Mouse (Mus musculus) midbrain, embryonic 13.5 days (tissue): Measurements from ENCODE around the gene Slc25a29. TPM values are rescaled to one million over a fixed set of nuclear protein-coding genes. Genes with fewer than 3 reads are reported as not detected.

ENCODE experiments used
- ATAC-seq: fragments of 200-750 bp; cut with Nextera tagmentation; 2 replicates; pipeline ENCODE4 v1.8.0; 2017; ENCODE audit warnings: mild to moderate bottlenecking, moderate TSS enrichment, moderate library complexity
- H3K27ac ChIP-seq: fragments of 300-500 bp; sonication (generic); 2 replicates; pipeline ENCODE4 v1.5.1; 2015; ENCODE audit warnings: inconsistent platforms, mild to moderate bottlenecking, moderate library complexity
- H3K27me3 ChIP-seq: fragments of 300-500 bp; sonication (generic); 2 replicates; pipeline ENCODE4 v1.6.1; 2015; ENCODE audit warnings: mild to moderate bottlenecking, inconsistent platforms
- H3K36me3 ChIP-seq: fragments of 300-500 bp; sonication (generic); 2 replicates; pipeline ENCODE4 v1.6.1; 2015; ENCODE audit warnings: mild to moderate bottlenecking, inconsistent platforms
- H3K4me1 ChIP-seq: fragments of 300-500 bp; sonication (generic); replicated peaks from 2 replicates; pipeline ENCODE4 v1.6.1; 2015; ENCODE audit warnings: inconsistent platforms
- H3K4me2 ChIP-seq: fragments of 300-500 bp; sonication (generic); replicated peaks from 2 replicates; pipeline ENCODE4 v1.6.1; 2015; ENCODE audit warnings: moderate library complexity, mild to moderate bottlenecking, inconsistent platforms
- H3K4me3 ChIP-seq: fragments of 300-500 bp; sonication (generic); replicated peaks from 2 replicates; pipeline ENCODE4 v1.5.1; 2015; ENCODE audit warnings: mild to moderate bottlenecking, inconsistent platforms
- H3K9ac ChIP-seq: fragments of 300-500 bp; sonication (generic); replicated peaks from 2 replicates; pipeline ENCODE4 v1.6.1; 2015; ENCODE audit warnings: mild to moderate bottlenecking, inconsistent platforms
- H3K9me3 ChIP-seq: fragments of 300-500 bp; sonication (generic); 2 replicates; pipeline ENCODE4 v1.6.1; 2016; ENCODE audit warnings: mild to moderate bottlenecking, inconsistent platforms
- WGBS: fragments of 180-500 bp; shearing (Covaris S2); methylation state at CpG from one replicate; pipeline ENCODE4 v1.1.7; 2015; 5-methylcytosine and 5-hydroxymethylcytosine counted together
- polyA plus RNA-seq: library from polyadenylated mRNA; unstranded; fragments of >200 nt; fragmentation: Nextera tagmentation; extraction: Ambion mirVana; gene quantifications from 2 replicates; pipeline ENCODE4 v1.2.1, GENCODE M21; 2015

Gene Slc25a29
- polyA plus RNA-seq, 1 experiment from 2014 or later, result 18.8 TPM

GRCm38 (mm10) chr12:108833408-108833807 lies 2.3 kb downstream of the Slc25a29 start:
- H3K36me3 ChIP-seq, result peaks cover 3% of the 10 kb centered on the region; the same call in 1 of the 2 replicates
- H3K9ac ChIP-seq, result peak overlapping the region; percentile 10; the same call in 1 of the 2 replicates
- H3K4me2 ChIP-seq, result no peak overlapping the region
- 89% methylated on average over 3 of the region's 3 CpGs for WGBS
- H3K9me3 ChIP-seq, result no peaks in the 10 kb centered on the region
- H3K27me3 ChIP-seq, result no peaks in the 10 kb centered on the region; the same call in 1 of the 2 replicates
- ATAC-seq, result no peak
- no peak overlapping the region for H3K27ac ChIP-seq
- H3K4me3 ChIP-seq, result no peak overlapping the region
- H3K4me1 ChIP-seq, result peaks cover 54% of the 10 kb centered on the region

GRCm38 (mm10) chr12:108832851-108833250 lies 2.8 kb downstream of the Slc25a29 start:
- no peak overlapping the region for H3K27ac ChIP-seq
- peaks cover 9% of the 10 kb centered on the region for H3K36me3 ChIP-seq
- no peak overlapping the region for H3K4me2 ChIP-seq
- H3K4me3 ChIP-seq, result no peak overlapping the region
- no peaks in the 10 kb centered on the region; the same call in 1 of the 2 replicates for H3K27me3 ChIP-seq
- ATAC-seq, result no peak
- H3K4me1 ChIP-seq, result peaks cover 48% of the 10 kb centered on the region
- no peaks in the 10 kb centered on the region for H3K9me3 ChIP-seq
- 0 out of 2 replicates have a peak overlapping the region, but pooled peaks have one; percentile 10 for H3K9ac ChIP-seq
- 90% methylated on average over 8 of the region's 8 CpGs for WGBS

GRCm38 (mm10) chr12:108831966-108832643 lies 3.6 kb downstream of the Slc25a29 start:
- Histone ChIP-seq H3K4me3 (no peak overlapping the region), H3K4me1 (peaks cover 41% of the 10 kb centered on the region), H3K4me2 (no peak overlapping the region), H3K9ac (no peak overlapping the region), H3K27ac (no peak overlapping the region), H3K36me3 (peaks cover 16% of the 10 kb centered on the region), H3K9me3 (no peaks in the 10 kb centered on the region), H3K27me3 (no peaks in the 10 kb centered on the region; the same call in 1 of the 2 replicates)
- 74% methylated on average over 9 of the region's 9 CpGs for WGBS
- ATAC-seq, result no peak

- H3K4me3 ChIP-seq, result no peak overlapping the region
- WGBS, result 89% methylated on average over 6 of the region's 6 CpGs
- H3K9ac ChIP-seq, result no peak overlapping the region
- no peaks in the 10 kb centered on the region; the same call in 1 of the 2 replicates for H3K27me3 ChIP-seq
- H3K36me3 ChIP-seq, result peaks cover 29% of the 10 kb centered on the region
- no peak for ATAC-seq
- H3K4me2 ChIP-seq, result no peak overlapping the region
- no peak overlapping the region for H3K27ac ChIP-seq
- H3K9me3 ChIP-seq, result no peaks in the 10 kb centered on the region
- peaks cover 30% of the 10 kb centered on the region for H3K4me1 ChIP-seq
Observed at GRCm38 (mm10) chr12:108830358-108830757, 5.3 kb downstream of the Slc25a29 start.

GRCm38 (mm10) chr12:108829636-108830035 lies 6.0 kb downstream of the Slc25a29 start:
- Histone ChIP-seq H3K9ac (no peak overlapping the region), H3K4me2 (no peak overlapping the region), H3K27ac (no peak overlapping the region), H3K4me1 (peaks cover 23% of the 10 kb centered on the region), H3K9me3 (no peaks in the 10 kb centered on the region), H3K27me3 (no peaks in the 10 kb centered on the region; the same call in 1 of the 2 replicates), H3K36me3 (peaks cover 29% of the 10 kb centered on the region), H3K4me3 (no peak overlapping the region)
- ATAC-seq, result no peak
- WGBS, result 84% methylated on average over 5 of the region's 5 CpGs

- Histone ChIP-seq H3K9me3 (no peaks in the 10 kb centered on the region), H3K36me3 (peaks cover 29% of the 10 kb centered on the region), H3K4me2 (no peak overlapping the region), H3K4me3 (no peak overlapping the region), H3K27ac (no peak overlapping the region), H3K9ac (no peak overlapping the region), H3K27me3 (no peaks in the 10 kb centered on the region), H3K4me1 (peaks cover 7% of the 10 kb centered on the region)
- WGBS, result 96% methylated on average over 6 of the region's 6 CpGs
- ATAC-seq, result no peak
Observed at GRCm38 (mm10) chr12:108827641-108828040, 8.0 kb downstream of the Slc25a29 start.

GRCm38 (mm10) chr12:108826958-108827535 lies 8.6 kb downstream of the Slc25a29 start:
- 95% methylated on average over 28 of the region's 28 CpGs for WGBS
- ATAC-seq, result no peak
- H3K27ac ChIP-seq, result no peak overlapping the region
- no peak overlapping the region for H3K4me3 ChIP-seq
- H3K9ac ChIP-seq, result no peak overlapping the region
- no peaks in the 10 kb centered on the region for H3K9me3 ChIP-seq
- H3K4me1 ChIP-seq, result peaks cover 3% of the 10 kb centered on the region
- peaks cover 29% of the 10 kb centered on the region for H3K36me3 ChIP-seq
- H3K4me2 ChIP-seq, result no peak overlapping the region
- H3K27me3 ChIP-seq, result no peaks in the 10 kb centered on the region

GRCm38 (mm10) chr12:108826282-108826957 lies 9.3 kb downstream of the Slc25a29 start:
- Histone ChIP-seq H3K27me3 (no peaks in the 10 kb centered on the region), H3K9ac (no peak overlapping the region), H3K4me2 (no peak overlapping the region), H3K27ac (no peak overlapping the region), H3K4me3 (no peak overlapping the region), H3K4me1 (no peaks in the 10 kb centered on the region), H3K36me3 (peaks cover 29% of the 10 kb centered on the region), H3K9me3 (no peaks in the 10 kb centered on the region)
- WGBS, result 94% methylated on average over 19 of the region's 19 CpGs
- ATAC-seq, result no peak

GRCm38 (mm10) chr12:108825561-108826224 lies 10.0 kb downstream of the Slc25a29 start:
- H3K4me2 ChIP-seq, result no peak overlapping the region
- peaks cover 27% of the 10 kb centered on the region for H3K36me3 ChIP-seq
- no peaks in the 10 kb centered on the region for H3K9me3 ChIP-seq
- no peak for ATAC-seq
- H3K4me1 ChIP-seq, result no peaks in the 10 kb centered on the region
- no peak overlapping the region for H3K4me3 ChIP-seq
- H3K27ac ChIP-seq, result no peak overlapping the region
- WGBS, result 96% methylated on average over 13 of the region's 13 CpGs
- H3K9ac ChIP-seq, result no peak overlapping the region
- H3K27me3 ChIP-seq, result no peaks in the 10 kb centered on the region

- peaks cover 28% of the 10 kb centered on the region for H3K36me3 ChIP-seq
- no peak for ATAC-seq
Observed at GRCm38 (mm10) chr12:108824225-108824874, 11.3 kb downstream of the Slc25a29 start.

GRCm38 (mm10) chr12:108823036-108823435 lies 12.6 kb downstream of the Slc25a29 start:
- no peak overlapping the region for H3K9ac ChIP-seq
- no peaks in the 10 kb centered on the region for H3K9me3 ChIP-seq
- H3K4me2 ChIP-seq, result no peak overlapping the region
- ATAC-seq, result no peak
- no peaks in the 10 kb centered on the region for H3K4me1 ChIP-seq
- no peaks in the 10 kb centered on the region for H3K27me3 ChIP-seq
- no peak overlapping the region for H3K4me3 ChIP-seq
- WGBS, result 78% methylated on average over 8 of the region's 8 CpGs
- H3K36me3 ChIP-seq, result peaks cover 30% of the 10 kb centered on the region
- no peak overlapping the region for H3K27ac ChIP-seq

More at GRCm38 (mm10) chr12:108824225-108824874, 11.3 kb downstream of the Slc25a29 start:
- no peak overlapping the region for H3K4me2 ChIP-seq
- H3K9ac ChIP-seq, result no peak overlapping the region; the same call in 1 of the 2 replicates
- H3K9me3 ChIP-seq, result no peaks in the 10 kb centered on the region
- no peaks in the 10 kb centered on the region for H3K4me1 ChIP-seq
- no peak overlapping the region for H3K4me3 ChIP-seq
- no peak overlapping the region for H3K27ac ChIP-seq
- 94% methylated on average over 15 of the region's 15 CpGs for WGBS
- H3K27me3 ChIP-seq, result no peaks in the 10 kb centered on the region
